Mouse (Mus musculus) forebrain, embryonic 11.5 days (tissue): ENCODE data around the gene 4833439L19Rik. TPM values are rescaled to one million over a fixed set of nuclear protein-coding genes. Genes with fewer than 3 reads are reported as not detected.

Experiments used
- ATAC-seq: fragments of 200-750 bp; cut with Nextera tagmentation; replicated peaks from 2 replicates; pipeline ENCODE4 v1.8.0; 2017; ENCODE audit warnings: moderate TSS enrichment; ENCODE audit not compliant: low FRiP score
- DNase-seq: peaks from one replicate; pipeline ENCODE4 v3.0.0-alpha.2; 2017; ENCODE audit warnings: low spot score
- H3K27ac ChIP-seq: fragments of 300-500 bp; sonication (generic); 2 replicates; pipeline ENCODE4 v1.5.1; 2014; ENCODE audit warnings: low read depth, low read length
- H3K27me3 ChIP-seq: fragments of 300-500 bp; sonication (generic); 2 replicates; pipeline ENCODE4 v1.6.1; 2014; ENCODE audit warnings: mild to moderate bottlenecking, low read length, mixed read lengths; ENCODE audit not compliant: control insufficient read depth, insufficient read depth
- H3K36me3 ChIP-seq: fragments of 300-500 bp; sonication (generic); 2 replicates; pipeline ENCODE4 v1.6.1; 2014; ENCODE audit warnings: mild to moderate bottlenecking, low read length, moderate library complexity, mixed read lengths; ENCODE audit not compliant: control insufficient read depth, insufficient read depth
- H3K4me1 ChIP-seq: fragments of 300-500 bp; sonication (generic); replicated peaks from 2 replicates; pipeline ENCODE4 v1.6.1; 2014; ENCODE audit warnings: low read length, mixed read lengths; ENCODE audit not compliant: control insufficient read depth, insufficient read depth
- H3K4me2 ChIP-seq: fragments of 300-500 bp; sonication (generic); 2 replicates; pipeline ENCODE4 v1.6.1; 2014; ENCODE audit warnings: low read depth, mild to moderate bottlenecking, low read length, moderate library complexity, mixed read lengths; ENCODE audit not compliant: severe bottlenecking
- H3K4me3 ChIP-seq: fragments of 300-500 bp; sonication (generic); 2 replicates; pipeline ENCODE4 v1.5.1; 2014; ENCODE audit warnings: low read depth, low read length
- H3K9ac ChIP-seq: fragments of 300-500 bp; sonication (generic); 2 replicates; pipeline ENCODE4 v1.6.1; 2014; ENCODE audit warnings: low read length
- H3K9me3 ChIP-seq: fragments of 300-500 bp; sonication (generic); 2 replicates; pipeline ENCODE4 v1.6.1; 2016; ENCODE audit warnings: low read length, mixed read lengths; ENCODE audit not compliant: control insufficient read depth
- WGBS: fragments of 180-500 bp; shearing (Covaris S2); extraction: QIAGEN DNeasy Blood & Tissue Kit; methylation state at CpG from one replicate; pipeline ENCODE4 v1.1.7; 2014; 5-methylcytosine and 5-hydroxymethylcytosine counted together
- polyA plus RNA-seq: library from polyadenylated mRNA; unstranded; fragments of >200 nt; fragmentation: Nextera tagmentation; extraction: Ambion mirVana; gene quantifications from 2 replicates; pipeline ENCODE4 v1.2.1, GENCODE M21; 2014

Gene 4833439L19Rik
- polyA plus RNA-seq, 1 experiment from 2014 or later = 250 TPM

DNA sequence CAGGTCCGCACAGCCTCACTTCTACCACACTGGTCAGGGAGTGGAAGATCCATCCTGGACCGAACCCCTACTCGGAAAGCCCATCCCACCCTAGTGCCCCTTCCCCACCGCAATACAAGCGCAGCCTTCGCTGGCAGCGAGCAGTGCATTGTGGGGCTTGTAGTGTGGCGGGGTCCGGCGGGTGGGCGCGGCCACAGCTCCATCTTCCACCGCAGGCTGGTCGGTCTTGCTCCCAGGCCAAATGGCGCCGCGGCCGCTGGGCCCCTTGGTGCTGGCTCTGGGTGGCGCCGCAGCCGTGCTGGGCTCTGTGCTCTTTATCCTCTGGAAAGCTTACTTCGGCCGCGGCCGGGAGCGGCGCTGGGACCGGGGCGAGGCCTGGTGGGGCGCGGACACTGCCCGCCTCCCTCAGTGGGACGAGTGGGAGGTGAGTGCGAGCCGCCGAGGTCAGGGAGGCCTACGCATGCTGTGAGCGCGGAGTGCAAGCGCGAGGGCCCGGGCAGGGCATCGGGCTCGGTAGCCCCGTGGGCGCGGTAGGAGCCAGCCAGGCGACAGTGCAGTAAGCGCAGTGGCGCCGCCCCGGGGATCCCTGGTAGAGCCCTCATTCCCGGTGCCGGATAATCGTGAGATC, 9.7 kb upstream of the 4833439L19Rik start, which contains the start of gene Arl10:
Gene Arl10 (plus strand): TSS at position 162 of the 628 bp plus-strand sequence.
- Histone ChIP-seq H3K27me3 (no peaks in the 10 kb centered on the region), H3K4me2 (peak within 1 kb of the TSS; percentile 92), H3K27ac (peak within 1 kb of the TSS; percentile 71), H3K4me3 (peak within 1 kb of the TSS; percentile 95), H3K9ac (peak within 1 kb of the TSS; percentile 93), H3K9me3 (no peaks in the 10 kb centered on the region), H3K36me3 (no peaks in the 10 kb centered on the region), H3K4me1 (peaks cover 8% of the 10 kb centered on the region; the same call in 1 of the 2 replicates)
- ATAC-seq (peak; percentile 95), DNase-seq (peak; percentile 91)
- under 1% methylated on average over 55 of the region's 55 CpGs for WGBS

DNA sequence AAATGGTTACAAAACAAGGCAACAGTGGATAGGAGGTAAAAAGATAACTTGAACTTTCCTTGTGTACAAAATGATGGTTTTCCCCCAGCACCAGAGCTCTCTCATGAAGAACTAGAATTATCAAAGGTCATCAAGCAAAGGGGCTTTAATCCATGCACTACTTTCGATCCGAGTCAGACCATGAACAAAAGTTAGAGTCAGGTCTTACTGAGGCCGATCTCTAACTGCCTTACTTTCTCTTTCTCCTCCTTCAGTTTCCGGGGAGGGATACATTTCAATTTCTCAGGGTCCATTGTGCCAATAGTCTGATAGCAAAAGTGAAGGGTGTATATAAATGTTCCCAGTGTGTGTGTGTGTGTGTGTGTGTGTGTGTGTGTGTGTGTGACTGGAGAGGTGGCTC, 7.4 kb upstream of the 4833439L19Rik start:
- Histone ChIP-seq H3K9ac (no peak overlapping the region), H3K27me3 (no peaks in the 10 kb centered on the region), H3K4me2 (no peak overlapping the region), H3K27ac (no peak overlapping the region), H3K9me3 (no peaks in the 10 kb centered on the region), H3K36me3 (no peaks in the 10 kb centered on the region), H3K4me1 (peaks cover 8% of the 10 kb centered on the region; the same call in 1 of the 2 replicates), H3K4me3 (no peak overlapping the region)
- no peak for DNase-seq
- no peak for ATAC-seq
- 84% methylated on average over 4 of the region's 4 CpGs for WGBS

DNA sequence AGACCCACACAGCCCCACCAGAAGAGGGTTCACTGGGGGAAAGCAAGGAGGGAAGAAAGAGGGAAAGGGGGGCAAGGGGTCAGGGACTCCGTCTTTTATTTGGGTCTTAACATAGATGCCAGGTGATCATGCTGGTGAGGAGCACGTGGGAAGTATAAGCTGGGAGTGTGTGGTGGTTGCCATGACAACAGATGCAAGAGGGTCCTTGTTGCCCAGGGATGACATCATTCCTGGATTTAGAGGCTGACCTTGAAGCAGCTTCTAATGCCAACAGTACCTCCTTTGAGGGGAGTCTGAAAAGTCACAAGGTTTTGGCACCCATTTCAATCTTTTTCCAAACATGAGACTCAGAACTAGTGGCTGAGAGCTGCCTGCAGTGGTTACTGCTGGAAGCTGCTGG, 6.4 kb upstream of the 4833439L19Rik start:
- peaks cover 8% of the 10 kb centered on the region; the same call in 1 of the 2 replicates for H3K4me1 ChIP-seq
- no peak overlapping the region for H3K4me3 ChIP-seq
- no peaks in the 10 kb centered on the region for H3K9me3 ChIP-seq
- DNase-seq (no peak), ATAC-seq (no peak)
- H3K27me3 ChIP-seq = no peaks in the 10 kb centered on the region
- H3K9ac ChIP-seq = no peak overlapping the region
- no peaks in the 10 kb centered on the region for H3K36me3 ChIP-seq
- no peak overlapping the region for H3K4me2 ChIP-seq
- 57% methylated on average over 2 of the region's 2 CpGs for WGBS
- no peak overlapping the region for H3K27ac ChIP-seq

DNA sequence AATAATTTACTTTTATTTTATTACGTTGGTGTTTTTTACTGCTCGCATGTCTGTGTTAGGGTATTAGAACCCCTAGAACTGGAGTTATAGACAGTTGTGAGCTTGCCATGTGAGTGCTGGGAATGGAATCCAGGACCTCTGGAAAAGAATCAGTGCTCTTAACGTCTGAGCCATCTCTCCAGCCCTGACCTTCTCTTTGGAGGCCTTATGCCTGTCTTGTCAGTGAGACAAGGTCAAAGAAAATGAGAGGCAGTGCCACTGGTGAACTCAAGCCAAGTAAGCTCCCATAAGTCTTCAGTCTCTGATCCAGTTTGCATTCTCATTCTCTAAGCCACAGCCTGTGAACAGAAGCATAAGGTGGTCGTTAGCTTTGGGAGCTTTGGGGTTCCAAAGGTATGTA, 5.5 kb upstream of the 4833439L19Rik start:
- Histone ChIP-seq H3K9ac (no peak overlapping the region), H3K9me3 (no peaks in the 10 kb centered on the region), H3K27me3 (no peaks in the 10 kb centered on the region), H3K4me3 (no peak overlapping the region), H3K27ac (no peak overlapping the region), H3K4me2 (no peak overlapping the region), H3K36me3 (no peaks in the 10 kb centered on the region), H3K4me1 (peaks cover 7% of the 10 kb centered on the region; the same call in 1 of the 2 replicates)
- 75% methylated on average over 4 of the region's 4 CpGs for WGBS
- DNase-seq (no peak), ATAC-seq (no peak)

DNA sequence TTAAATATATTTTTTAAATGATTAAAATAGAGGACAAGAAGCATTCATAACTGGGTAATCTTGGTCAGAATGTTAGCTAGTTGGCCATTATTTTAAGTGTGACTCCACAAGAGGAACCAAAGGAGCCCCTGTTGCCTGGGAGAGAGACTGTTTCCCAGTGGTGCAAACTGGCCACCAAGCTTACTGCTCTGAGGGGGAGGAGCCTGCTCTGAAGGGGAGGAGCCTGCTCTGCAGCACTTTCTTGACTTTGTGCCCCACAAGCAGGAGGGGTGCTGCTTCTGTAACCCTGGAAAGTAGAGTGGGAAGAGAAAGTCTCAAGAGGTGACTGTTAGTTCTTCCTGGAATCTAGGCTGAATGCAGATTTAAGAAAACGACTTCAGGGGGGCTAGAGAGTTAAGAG, 4.0 kb upstream of the 4833439L19Rik start:
- Histone ChIP-seq H3K4me1 (peaks cover 5% of the 10 kb centered on the region; the same call in 1 of the 2 replicates), H3K36me3 (no peaks in the 10 kb centered on the region), H3K9me3 (no peaks in the 10 kb centered on the region), H3K9ac (no peak overlapping the region), H3K4me3 (no peak overlapping the region), H3K27me3 (no peaks in the 10 kb centered on the region), H3K4me2 (no peak overlapping the region), H3K27ac (no peak overlapping the region)
- DNase-seq = no peak
- no peak for ATAC-seq
- whole genome bisulfite sequencing = 34% methylated on average over 1 of the region's 1 CpGs

DNA sequence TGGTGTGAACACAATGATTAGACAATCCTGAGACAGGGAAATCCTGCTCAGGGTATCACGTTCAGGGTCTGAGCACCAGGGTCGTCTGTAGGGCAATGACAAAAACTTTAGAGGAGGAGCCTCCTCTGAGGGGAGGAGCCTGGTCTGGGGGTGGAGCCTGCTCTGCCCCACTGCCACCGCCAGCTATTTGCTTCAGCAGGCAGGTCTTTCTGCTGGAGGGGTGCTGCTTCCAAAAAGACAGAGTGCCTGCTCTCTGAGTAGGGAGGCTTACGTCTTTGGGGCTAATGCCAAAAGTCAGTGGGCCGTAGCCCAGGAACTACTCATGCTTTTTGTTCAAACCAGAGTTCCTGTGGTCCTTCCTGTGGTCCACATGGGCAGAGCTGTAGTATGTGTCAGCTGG, 3.1 kb upstream of the 4833439L19Rik start:
- WGBS = 39% methylated on average over 5 of the region's 5 CpGs
- H3K27me3 ChIP-seq = no peaks in the 10 kb centered on the region
- peaks cover 10% of the 10 kb centered on the region; the same call in 1 of the 2 replicates for H3K4me1 ChIP-seq
- ATAC-seq (no peak), DNase-seq (no peak)
- no peak overlapping the region for H3K4me2 ChIP-seq
- H3K4me3 ChIP-seq = no peak overlapping the region
- no peaks in the 10 kb centered on the region for H3K9me3 ChIP-seq
- no peaks in the 10 kb centered on the region for H3K36me3 ChIP-seq
- H3K9ac ChIP-seq = no peak overlapping the region
- no peak overlapping the region for H3K27ac ChIP-seq

DNA sequence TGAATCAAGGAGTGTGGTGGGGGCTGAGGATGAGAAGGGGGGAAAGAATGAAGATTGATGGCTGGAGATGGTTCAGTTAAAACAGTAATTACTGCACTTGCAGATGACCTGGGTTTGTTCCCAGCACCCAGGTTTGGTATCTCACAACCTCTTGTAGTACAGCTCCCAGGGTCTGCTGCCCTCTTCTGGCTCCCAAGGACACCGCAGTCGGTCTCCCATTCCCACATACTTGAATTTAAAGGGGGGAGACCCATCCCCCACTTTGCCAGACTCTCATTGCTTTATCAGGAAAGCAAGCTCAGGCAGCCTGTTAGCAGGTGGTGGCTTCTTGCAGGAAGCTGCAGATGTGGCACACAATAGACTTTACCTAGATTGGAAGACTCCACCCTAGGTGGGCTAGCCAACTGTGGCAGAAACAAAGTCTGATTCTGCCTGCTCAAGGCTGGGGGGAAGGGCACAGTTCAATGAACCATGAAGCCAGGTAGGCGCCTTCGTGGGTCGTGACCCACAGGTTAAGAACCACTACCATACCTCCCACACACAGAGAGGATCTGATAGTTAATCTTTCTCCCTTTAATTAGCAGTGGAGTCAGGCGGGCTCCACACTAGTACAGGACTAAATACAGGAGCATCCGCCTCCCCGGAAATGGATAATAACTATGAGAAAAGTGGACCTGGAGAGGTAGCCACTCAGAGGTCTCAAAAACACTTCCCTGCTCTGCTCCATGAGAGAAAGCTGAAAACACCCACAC, 535 bp upstream of the 4833439L19Rik start:
- Histone ChIP-seq H3K9me3 (no peaks in the 10 kb centered on the region), H3K4me2 (peak overlapping the region; percentile 34), H3K27ac (no peak overlapping the region), H3K4me3 (peak overlapping the region; percentile 81), H3K36me3 (no peaks in the 10 kb centered on the region), H3K9ac (peak overlapping the region; percentile 91; the same call in 1 of the 2 replicates), H3K4me1 (peaks cover 6% of the 10 kb centered on the region; the same call in 1 of the 2 replicates), H3K27me3 (no peaks in the 10 kb centered on the region)
- DNase-seq = peak; percentile 71
- WGBS = 40% methylated on average over 8 of the region's 8 CpGs
- ATAC-seq = peak; percentile 62

DNA sequence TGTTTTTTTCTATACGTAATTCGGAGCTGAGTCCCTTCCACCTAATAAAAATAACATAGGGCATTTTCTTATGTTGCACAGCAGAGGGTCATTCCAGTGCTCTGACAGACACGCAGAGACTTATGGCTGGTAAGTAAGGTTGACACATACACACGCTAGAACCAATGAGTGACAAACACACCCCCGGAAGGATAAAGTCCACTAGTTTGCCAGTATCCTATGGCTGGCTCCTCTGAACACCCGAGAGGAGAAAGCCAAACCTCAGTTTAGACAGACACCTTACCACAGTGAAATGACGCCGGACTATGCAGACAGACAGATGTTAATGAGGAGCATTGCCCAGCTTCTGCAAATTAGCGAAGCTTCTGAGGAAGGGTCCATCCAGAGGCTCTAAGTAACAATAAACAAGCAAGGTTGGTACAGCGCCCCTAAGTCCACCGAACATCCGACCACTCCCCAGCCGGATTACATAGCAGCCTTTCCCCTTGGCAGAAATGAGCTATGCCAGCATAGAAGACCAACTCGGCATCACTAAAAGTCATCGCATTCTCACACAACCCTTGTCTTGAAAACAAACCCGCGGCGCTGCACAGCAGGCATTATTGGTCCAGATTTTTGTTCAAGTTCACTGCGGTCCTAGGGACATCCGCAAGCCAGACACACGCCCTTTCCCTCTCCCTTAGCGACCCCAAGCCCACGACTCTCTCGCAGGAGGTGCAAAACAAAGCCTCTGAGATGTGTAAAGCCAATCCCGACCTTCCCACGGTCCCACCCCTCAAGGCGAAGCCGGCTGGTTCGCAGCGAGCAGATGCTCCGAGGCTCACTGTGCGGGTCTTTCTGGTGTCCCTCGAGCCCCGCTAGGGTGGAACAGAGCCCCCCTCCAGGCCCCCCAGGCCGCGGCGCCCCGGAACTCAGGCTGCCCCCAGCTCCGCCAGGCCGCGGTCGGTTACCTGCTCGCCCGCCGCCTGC, 719 bp downstream of the 4833439L19Rik start:
- peak overlapping the region; percentile 81 for H3K4me3 ChIP-seq
- H3K4me1 ChIP-seq = peaks cover 6% of the 10 kb centered on the region; the same call in 1 of the 2 replicates
- peak overlapping the region; percentile 58 for H3K4me2 ChIP-seq
- no peaks in the 10 kb centered on the region for H3K27me3 ChIP-seq
- 12% methylated on average over 45 of the region's 45 CpGs for WGBS
- H3K9ac ChIP-seq = peak overlapping the region; percentile 91
- ATAC-seq (peak; percentile 1; the same call in 1 of the 2 replicates), DNase-seq (no peak)
- no peak overlapping the region for H3K27ac ChIP-seq
- no peaks in the 10 kb centered on the region for H3K9me3 ChIP-seq
- peaks cover 7% of the 10 kb centered on the region; the same call in 1 of the 2 replicates for H3K36me3 ChIP-seq
